Mouse (Mus musculus) inflammation-experienced regulatory T-cells, adult 6 months (primary cell): ENCODE measurements around the gene Strn4. TPM values are rescaled to one million over a fixed set of nuclear protein-coding genes. Genes with fewer than 3 reads are reported as not detected.

Experiments
- ATAC-seq: one replicate; pipeline ENCODE4 v1.8.0; 2017
- polyA plus RNA-seq, 3 experiments: library from polyadenylated mRNA; unstranded; fragments of 100-300 nt; shearing (Covaris generic); gene quantifications; one replicate each; pipeline ENCODE4 v1.2.1; 2017

The Strn4 gene
- polyA plus RNA-seq, 3 experiments from 2014 or later = 16.1 to 24.1 (median 19.7) TPM

DNA sequence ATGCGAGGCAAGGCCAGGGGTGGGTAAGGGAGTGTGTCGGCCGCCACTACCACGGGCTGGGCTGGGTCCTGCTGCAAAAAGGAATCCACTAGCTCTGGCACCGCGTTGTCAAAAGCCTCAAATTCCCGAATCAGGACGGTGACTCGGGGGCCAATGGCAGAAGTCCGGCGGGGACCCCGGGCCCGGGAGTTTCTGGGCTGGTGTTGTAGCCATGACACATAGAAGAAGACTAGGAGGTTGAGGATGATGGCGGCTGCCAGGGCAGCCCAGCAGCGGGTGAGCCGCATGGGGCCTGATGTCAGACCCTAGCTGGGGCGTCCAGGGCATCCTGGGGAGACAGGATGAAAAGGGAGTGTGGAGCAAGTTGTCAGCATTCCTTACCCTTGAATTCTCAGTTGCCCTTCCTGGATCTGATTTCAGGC, 4.0 kb upstream of the Strn4 start:
- no peak for ATAC-seq

- ATAC-seq = no peak
These were observed 3.2 kb upstream of the Strn4 start for GRCm38 (mm10) chr7:16812505-16812904.

DNA sequence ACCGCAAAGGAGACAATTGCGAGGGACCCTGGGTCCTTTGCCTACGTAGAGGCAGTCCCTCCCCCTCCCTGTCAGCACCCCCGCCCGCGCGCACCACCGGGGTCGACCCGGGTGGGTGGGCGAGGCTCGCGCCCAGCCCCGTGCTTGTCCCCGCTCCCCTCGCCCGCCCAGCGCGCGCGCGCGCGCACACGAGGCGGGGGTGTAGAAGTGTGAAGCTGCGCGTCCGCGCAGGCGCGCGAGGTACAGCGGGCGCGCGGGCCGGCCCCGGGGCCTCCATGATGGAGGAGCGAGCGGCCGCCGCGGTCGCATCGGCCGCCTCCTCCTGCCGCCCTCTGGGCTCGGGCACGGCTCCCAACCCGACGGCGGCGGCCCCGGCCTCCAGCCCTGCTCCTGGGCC, 387 bp downstream of the Strn4 start:
- peak; percentile 80 for ATAC-seq

GRCm38 (mm10) chr7:16816475-16817122, 910 bp downstream of the Strn4 start, which contains the start of gene Fkrp:
Gene Fkrp (minus strand): TSS chr7:16816732.
- peak; percentile 30 for ATAC-seq

DNA sequence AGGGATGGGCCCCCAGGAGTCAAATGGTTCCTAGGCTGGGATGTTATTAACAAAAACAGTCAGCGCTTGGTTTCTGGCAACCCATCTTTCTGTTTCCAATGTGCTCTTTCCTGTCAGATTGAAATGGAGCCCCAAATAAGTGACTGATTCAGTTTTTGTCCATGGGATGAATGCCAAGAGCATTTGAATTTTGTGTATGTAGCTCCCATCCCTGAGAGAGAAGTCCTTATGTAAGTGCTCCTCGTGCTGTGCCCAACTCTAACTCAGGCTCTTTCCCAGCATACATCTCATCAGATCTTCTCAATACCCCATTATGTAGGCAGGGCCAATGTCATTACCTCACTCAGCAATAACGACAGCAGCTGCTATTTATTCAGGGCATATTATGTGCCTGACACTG, 2.0 kb downstream of the Strn4 start:
- no peak for ATAC-seq

DNA sequence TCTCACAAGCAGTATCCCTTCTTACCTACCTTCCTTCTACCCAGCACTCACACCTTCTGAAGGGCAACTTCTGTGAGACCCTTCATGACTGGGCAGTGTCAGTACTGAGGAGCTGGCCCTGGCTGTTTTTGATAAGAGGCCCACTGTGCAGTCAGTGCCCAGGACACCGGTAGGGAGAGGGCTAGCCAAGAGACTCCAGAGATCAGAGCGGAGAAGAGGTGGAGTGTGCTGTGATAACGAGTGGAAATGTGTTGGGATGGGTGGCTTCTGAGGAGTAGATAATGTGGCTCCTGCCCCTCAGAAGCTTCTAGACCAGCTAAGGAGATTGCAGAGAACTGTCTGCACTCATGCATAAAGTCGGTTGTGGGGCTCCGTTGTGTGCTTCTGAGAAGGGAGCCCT, 4.1 kb downstream of the Strn4 start:
- ATAC-seq = no peak

DNA sequence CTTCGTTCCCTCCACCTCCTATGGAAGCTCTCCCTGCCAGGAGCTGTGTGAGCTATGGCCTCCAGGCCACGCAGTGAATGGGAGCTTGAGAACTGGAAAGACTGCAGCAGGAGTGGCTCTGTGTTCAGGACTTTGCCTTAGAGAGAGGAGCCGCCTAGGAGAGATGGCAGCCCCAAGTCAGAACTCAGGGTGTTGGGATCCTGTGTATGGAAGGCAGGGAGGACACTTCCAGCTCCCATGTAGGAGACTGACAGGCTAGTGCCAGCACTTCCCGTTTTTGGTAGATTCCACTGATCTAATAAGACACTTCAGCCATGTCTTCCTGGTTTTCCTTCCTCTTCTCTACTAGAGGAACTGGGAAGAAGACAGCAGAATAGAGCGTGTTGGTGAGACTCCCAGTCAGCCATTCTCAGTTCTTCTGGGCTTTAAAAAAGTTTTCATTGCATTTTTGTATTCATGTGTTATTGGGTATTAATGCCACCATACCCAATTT, 4.6 kb downstream of the Strn4 start:
- no peak for ATAC-seq

GRCm38 (mm10) chr7:16821091-16821490, 5.4 kb downstream of the Strn4 start:
- no peak for ATAC-seq

GRCm38 (mm10) chr7:16821669-16822101, 6.0 kb downstream of the Strn4 start:
- ATAC-seq = no peak

DNA sequence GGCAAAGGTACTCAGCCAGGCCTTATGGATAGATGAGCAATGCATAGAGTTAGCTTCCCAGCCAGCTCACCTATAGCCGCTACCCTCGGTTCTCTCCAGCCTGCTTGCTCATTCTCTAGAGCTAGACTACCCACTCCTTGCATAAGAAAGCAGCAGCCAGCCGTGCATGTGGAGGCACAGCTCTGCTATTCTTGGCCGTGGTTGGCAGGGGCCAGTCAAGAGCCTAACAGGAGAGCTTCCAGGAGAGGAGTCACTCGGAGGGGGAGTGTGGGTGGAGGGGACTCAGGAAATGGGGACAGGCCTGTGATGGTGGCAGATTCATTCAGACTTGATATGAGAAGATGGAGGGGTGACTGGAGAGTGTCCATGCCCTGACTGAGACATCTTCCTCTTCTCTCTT, 8.0 kb downstream of the Strn4 start:
- ATAC-seq = no peak

GRCm38 (mm10) chr7:16825785-16826184, 10.1 kb downstream of the Strn4 start:
- peak; percentile 95 for ATAC-seq

GRCm38 (mm10) chr7:16826571-16826970, 10.9 kb downstream of the Strn4 start:
- ATAC-seq = no peak

DNA sequence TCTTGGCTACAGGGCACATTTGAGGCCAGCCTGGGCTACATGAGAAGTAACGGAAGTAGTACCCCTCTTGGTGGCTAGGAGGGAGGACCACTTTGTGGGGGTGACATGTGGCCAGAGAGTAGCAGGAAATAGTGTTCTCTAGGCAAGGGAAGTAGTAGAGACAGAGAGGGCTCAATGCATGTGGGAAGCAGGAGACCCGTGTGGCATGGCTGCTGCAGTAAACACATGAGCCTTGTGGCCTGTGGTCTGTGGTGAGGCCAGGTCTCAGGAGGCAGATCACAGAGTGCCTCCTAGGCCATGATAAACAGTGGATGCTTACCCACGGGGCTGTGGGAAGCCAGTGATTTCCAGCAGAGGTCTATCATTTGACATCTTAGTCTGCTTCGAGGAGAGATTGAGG, 11.6 kb downstream of the Strn4 start:
- ATAC-seq = peak; percentile 23

DNA sequence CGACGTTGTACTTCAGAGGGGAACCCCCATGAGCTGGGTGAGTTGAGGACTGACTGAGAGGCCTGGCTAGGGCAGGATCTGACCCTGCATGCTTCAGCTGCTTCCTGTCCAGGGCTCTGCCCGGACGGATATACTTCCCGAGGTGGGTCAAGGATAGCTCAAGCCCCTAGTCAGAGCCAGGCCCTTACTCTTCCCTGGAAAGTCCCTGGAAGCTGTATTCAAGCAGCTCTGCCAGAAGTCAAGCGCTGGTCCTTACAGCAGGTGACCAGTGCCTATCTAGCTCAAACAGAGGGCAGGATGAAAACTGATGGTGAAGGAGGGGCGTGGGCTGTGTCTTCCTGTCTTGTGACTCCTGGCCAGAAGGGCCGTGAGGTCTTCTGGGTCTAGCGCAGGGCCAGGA, 14.8 kb downstream of the Strn4 start:
- no peak for ATAC-seq

- ATAC-seq = no peak
These were observed 22.5 kb downstream of the Strn4 start for GRCm38 (mm10) chr7:16837916-16838803.

- no peak for ATAC-seq
These were observed 23.2 kb downstream of the Strn4 start for GRCm38 (mm10) chr7:16838804-16839426.

DNA sequence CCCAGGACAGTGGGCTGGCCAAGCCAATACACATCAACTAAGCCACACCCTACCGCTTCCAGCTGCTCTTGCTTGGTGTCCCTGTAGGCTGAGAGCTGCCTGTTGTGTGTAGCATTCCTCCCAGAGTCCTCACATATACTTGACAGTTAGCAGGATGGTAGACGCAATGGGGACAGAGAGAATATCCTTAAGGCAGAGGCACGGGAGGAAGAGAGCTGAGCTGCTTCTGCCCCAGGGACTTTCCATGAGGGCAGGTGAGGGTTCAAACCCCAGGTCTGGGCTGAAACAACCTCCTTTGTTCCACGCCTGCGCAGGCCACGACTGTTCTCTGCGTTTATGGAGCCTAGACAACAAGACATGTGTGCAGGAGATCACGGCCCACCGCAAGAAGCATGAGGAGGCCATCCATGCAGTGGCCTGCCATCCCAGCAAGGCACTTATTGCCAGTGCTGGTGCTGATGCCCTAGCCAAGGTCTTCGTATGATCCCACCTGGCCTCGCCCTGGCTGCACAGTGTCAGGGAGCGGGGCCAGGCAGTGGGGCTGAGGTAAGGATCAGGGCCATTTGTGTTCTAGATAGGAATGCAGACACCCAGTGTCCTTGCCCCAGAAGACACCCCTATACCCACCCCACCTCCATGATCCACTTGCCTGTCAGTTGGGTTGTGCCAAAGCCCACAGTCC, 23.9 kb downstream of the Strn4 start:
- ATAC-seq = no peak

GRCm38 (mm10) chr7:16840109-16840491, 24.4 kb downstream of the Strn4 start:
- ATAC-seq = no peak

DNA sequence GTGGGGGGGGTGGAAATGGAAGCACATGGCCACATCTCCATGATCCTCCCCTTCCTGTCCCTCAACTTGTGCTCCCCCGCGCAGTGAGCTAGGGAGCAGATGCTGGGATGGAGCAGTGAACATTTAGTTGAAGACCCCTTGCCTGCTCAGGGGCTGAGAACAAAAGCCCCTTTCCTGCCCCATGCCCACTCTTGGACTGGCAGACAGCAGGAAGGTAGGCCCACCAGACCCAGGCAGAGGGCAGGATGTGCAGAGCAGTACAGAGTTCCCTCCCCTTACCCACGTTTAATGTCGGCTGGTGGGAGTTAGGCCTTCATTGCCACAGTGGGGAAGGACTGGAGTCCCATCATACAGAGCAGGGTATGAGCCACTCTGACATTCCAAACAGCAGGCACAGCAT, 25.4 kb downstream of the Strn4 start:
- peak; percentile 1 for ATAC-seq

GRCm38 (mm10) chr7:16841561-16842560, 26.2 kb downstream of the Strn4 start:
- peak; percentile 72 for ATAC-seq

- ATAC-seq = peak; percentile 45
These were observed 27.0 kb downstream of the Strn4 start, which contains the start of gene Prkd2 for GRCm38 (mm10) chr7:16842645-16843063. Gene Prkd2 (plus strand): TSS chr7:16842902.
